Mouse (Mus musculus): ENCODE measurements around the gene Dhdds.
A peak's percentile ranks its signal among the peaks of the same experiment; 100 is the strongest.
"Not testable (repeated sequence)": the region's sequence is repeated elsewhere in the genome, so short reads cannot be mapped to it uniquely, and the experiment has no call there.

The Dhdds gene

DNA sequence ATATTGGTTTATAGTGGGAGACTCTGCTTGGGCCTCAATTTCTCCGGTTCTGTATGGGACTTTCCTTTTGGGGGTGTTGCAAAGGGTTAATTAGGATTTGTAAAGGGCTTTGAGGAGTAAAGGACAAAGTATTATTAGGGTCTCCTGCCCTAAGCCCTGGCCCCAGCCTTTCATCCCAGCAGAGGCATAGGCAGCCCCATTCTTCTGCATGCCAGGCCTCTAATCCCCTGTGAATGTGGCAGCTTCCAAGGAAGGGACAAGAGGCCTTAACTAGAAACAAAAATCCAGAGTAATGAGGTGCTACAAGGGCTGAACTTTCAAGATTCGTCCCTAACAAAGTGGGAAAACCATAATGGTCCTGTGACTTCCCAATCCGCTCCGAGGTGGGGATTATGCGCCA is 2.2 kb upstream of the Dhdds start:
- no peak for DNase-seq

DNA sequence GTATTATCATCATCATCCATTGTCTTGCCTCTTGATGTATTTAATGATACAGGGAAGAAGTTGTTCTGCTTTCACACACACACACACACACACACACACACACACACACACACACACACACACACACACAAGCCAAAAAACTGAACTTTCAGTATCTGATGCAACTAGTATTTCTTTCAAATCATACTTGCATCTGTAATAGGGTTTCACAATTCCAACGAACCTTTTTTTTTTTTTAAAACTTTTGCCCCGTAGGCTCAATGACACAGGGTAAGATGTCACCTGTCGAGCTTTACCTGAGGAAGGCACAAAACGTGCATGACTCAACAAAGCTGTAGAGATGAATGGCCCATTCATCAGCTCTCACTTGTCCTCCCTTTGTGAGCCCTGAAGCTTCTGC is 1.5 kb upstream of the Dhdds start:
- no peak for DNase-seq

DNA sequence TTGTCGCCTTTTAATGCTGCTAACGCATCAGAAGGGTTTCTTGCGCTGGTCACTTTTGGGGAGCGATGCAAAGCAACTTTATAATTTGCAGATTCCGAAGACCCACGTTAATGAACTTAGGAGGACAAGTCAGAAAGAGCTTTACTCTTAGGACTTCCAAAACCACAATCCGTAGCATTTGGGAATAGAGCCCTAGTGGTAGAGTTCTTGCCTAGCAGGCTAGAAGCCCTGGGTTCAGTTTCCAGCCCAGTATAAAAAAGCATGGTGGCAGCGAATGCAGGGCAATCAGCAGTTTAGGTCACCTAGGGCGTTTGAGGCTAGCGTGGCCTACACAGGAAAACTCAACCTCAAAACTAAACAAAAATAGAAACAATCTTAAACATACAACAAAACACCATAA is 992 bp upstream of the Dhdds start:
- no peak for DNase-seq

DNA sequence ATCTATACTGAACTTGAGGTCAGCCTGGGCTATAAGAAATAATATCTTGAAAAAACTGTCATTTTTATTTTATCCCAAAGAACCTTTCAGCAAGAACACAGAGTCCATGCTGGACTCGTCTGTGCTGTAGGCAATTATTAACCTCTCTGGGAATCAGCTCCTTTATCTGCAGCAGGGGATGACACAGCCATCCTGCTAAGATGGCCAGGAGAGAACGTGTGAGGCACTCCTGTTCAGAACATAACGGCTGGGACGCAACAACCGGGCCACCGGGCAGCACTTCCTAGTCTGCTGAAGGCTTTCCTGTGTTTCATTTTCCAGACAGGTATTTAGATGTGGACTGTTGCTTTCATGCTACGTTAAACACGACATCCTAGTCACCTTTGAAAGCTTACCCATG is 6.0 kb downstream of the Dhdds start:
- no peak for DNase-seq

DNA sequence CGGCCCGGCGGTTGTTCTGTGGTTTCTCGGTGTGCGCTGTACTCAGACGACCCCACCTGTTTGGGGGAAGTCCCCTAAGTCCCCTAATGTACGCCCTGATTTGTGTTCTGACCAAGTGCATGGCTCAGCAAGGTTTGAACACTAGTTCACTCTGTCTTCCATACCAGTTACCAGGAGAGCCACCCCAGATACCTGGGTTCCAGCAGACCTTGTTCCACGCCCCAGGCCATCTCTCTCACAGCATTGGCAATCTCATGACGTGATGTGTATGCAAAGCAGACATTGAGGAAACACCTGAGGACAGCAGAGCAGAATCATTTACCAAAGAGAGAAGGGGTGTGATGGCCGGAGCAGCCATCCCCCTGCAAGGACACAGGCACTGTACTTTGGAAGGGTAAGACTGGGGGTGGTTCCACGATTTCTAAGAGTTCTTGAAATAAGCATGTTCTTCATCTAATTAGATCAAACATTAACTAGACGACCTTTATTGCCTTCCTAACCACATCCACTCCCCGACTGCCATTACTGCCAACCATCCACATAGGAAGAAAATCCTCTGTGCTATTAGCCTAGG is 9.5 kb downstream of the Dhdds start:
- no peak for DNase-seq

DNA sequence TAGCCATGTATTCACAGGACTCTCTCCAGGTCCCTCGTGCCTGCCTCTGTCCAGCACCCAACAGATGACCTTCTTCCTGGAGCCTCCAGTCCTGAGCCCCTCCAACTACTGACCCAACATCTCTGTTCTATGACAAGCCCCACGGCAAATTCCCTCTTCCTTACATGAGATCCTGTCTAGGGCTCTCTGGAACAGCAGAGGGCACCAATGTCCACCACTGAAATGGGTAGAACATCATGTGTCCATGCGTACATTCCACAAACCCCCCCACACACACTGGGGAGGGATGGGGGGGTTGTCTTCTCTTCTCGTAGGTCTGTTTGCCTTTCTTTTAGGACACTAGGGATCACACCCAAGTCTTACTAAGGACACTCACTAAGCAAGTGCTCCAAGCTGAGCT is 10.7 kb downstream of the Dhdds start:
- no peak for DNase-seq

DNA sequence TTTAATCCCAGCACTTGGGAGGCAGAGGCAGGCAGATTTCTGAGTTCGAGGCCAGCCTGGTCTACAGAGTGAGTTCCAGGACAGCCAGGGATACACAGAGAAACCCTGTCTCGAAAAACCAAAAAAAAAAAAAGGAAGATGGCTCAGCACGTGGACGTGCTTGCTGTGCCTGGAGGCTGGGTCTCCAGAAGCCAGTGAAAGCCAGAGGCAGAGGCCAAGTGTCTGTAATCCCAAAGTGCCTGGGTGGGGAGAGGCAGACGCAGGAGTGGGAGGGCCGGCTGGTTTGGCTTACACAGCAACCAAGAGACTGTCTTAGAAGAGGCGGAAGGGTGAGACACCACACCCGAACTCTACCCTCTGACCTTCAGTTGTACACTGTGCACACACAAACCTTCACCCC is 12.4 kb downstream of the Dhdds start:
- not testable (repeated sequence) for DNase-seq

DNA sequence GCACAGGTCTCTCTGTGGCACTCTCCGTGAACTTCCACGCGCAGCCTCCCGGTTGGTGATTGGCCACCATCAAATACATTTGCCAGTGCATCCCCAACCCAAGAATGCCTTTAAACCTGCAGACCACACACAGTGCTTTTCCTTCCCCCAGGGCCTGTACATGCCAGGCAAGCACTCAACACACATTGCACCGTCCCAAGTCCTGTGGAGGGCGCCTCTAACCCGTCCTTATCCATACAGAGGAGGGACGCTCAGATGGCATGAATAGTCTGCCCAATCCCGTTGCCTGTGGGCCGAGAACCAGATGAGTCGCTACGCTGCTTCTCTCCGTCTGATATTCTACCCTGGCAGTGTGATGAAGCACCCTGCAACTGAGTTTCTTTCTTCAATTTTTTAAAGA is 17.8 kb downstream of the Dhdds start:
- DNase-seq = no peak

DNA sequence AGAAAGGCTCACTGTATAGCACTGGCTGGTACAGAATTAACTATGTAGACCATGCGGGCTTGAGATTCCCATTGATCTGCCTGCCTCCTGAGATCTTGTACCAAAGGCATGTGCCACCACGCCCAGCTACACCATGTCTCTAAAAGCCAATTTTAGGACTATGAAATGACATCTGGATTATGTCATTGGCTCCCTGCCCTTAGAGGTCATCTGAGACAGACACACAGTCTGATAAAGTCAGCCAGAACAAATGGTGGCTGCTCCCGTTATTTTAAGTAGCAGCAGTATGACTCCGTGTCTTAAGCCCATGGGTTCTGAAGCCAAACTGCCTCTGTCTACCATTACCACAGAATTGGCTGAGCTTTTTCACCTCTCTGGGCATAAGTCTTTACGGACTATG is 20.2 kb downstream of the Dhdds start:
- no peak for DNase-seq

DNA sequence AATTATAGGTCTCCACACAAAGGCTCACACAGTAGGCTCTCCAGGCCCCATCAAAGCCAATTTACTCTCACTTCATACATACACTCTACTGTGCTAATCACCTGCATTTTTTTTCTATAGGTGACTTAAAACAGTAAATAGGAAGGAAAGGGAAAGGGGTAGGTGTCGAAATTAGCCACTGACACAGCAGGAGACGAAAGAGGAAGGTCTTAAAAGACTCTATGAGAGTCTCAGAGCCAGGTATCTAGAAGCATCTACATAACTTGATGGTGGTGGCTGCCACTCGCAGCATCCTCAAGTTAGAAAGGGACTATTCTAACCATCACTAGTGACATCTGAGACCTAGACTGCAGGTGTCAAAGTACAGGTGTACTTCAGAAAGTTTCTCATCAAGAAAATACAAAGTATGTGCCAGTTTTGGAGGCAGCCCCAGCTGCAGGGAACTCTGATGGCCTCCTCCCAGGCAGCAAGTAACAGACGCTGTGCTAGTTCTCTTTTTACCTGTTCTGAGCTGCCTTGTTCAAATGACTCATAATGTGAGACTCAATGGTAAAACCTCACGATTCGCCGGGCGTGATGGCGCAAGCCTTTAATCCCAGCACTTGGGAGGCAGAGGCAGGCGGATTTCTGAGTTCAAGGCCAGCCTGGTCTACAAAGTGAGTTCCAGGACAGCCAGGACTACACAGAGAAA is 22.6 kb downstream of the Dhdds start:
- DNase-seq = no peak

DNA sequence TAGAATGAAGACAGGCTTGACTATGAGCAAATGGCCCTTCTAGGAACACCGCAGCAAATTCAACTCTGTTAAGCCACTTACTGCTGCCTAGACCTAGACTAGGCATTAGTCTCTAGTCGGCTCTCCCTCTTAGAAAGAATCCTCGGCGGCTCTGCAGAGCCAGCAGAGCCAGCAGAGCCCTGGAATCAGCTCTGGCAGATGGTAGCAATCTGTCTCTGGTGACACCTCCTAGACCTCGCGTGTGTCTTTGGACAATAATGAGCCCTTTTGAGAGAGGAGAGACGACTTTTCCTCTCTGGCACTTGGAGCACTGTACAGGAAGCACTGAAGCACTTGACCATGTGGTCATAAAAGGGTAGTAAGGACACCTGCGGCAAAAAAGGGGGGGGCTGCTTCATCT is 29.0 kb downstream of the Dhdds start:
- DNase-seq = no peak

DNA sequence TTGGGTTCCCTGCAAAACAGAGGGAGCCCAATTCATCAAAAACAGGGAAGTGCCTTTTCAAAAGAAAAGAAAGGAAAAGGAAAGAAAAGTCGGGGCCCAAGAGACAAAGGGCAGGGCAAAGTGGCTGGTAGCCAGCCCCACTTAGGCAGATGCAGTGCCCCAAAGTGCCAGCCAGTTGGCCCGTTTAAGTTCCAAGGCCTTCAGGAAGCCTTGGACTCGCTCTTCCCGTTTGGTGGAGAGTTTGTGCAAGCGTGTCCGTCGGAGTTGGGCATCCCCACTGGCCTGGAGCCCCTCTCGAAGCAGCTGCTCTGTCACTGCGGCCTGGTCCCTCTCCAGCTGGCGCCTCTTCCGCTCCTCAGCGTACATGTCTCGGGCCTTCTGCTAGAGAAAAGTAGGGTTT is 29.8 kb downstream of the Dhdds start:
- DNase-seq = no peak

DNA sequence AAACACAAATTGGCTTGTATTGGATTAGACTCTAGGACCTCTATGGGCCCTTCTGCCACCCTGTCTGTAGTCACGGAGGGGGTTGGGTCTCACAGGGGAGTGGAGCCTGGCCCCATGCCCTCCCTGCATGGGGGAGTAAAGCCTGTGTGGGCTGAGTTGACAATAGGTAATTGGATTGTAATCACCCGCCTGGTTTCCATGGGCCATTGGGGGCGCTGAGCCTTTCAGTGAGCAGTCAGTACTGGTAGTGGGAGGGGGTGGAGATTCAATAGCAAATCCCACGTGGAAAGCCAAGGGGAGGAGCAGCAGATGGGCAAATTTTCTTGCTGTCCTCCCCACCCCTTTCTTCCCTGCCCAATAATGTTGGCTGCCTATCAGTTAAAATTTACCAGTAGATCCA is 30.5 kb downstream of the Dhdds start:
- DNase-seq = no peak

DNA sequence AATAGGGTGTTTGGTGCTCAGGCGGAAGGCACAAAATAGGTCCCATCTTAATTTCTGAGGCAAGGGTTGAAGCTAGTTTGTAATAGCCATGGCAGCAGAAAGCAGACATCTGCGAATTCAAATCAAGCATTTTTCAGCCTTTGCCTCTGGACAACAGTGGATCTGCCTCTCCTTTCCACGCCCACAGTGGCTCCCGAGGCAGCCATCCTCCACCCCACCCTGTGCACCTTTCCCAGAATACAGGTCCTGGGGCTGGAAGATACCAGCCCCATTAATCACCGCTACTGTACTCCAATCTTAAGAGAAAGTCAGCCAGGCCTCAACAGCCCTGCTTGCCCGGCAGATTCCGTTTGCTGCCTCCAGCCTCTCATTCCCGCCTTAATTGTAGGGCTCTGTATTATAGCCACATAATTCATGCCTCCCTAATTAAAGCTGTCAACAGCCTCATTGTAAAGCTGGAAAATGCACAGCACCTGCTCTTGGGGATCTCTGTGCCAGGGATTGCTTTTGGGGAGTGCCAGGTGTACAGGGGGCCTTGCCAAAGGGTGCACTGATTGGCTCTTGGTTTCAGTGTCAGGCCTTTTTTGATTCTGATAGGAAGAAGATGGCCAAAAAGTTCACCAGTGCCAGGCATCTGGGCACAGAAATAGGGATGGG is 31.5 kb downstream of the Dhdds start:
- DNase-seq = no peak

DNA sequence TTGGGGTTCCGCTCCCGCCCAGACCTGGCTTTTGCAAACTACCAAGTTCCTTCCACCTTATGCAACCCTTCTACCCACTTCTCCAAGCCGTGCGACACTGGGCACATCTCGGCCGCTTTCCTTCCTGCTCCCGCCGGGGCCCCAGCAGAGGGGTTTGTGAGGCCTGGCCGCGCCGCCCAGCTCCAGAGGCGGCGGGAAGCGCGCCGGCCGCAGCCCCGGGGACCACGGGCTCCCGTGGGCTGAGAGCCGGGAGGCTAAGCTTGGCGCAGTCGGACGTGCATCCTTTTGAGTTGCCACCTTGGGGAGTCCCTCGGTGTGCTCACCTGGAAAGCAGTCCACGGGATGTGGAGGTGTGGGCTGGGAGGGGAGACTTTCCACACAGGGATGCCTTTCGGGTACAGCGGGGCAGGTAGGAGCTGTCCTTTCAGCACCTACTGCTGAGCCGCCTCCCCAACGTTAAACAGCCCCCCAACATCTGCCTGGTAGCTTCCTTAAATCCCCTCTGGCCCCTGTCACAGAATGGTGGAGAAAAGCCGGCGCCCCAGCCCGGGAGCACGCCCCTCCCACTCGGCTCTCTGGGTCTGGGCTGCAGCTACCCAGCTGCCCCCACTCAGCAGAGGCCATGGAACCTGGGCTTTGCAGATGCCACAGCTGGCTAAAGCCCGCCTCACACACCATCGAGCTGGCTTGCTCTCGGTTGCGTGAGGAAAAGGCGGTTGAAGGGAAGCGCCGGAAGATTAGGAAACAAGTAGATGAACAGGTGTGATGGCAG is 32.4 kb downstream of the Dhdds start, which contains the start of gene Hmgn2:
Hmgn2 (minus strand) TSS at position 501 of the 772 bp plus-strand sequence.
- DNase-seq = peak; percentile 46

DNA sequence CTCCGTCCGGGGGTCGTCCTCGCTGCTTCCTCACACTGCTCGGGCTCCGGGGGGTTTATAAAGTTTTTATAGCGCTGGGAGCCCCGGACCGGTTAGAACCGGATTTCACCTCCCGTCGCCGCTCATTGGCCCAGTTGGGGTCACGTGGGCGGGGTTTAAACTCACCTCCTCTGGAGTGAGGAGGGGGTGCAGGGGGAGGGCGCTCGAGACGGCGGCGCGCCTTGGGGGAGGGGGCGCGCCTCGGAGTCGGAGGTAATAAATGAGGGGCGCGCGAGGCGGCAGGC is 32.9 kb downstream of the Dhdds start:
- peak; percentile 89 for DNase-seq

DNA sequence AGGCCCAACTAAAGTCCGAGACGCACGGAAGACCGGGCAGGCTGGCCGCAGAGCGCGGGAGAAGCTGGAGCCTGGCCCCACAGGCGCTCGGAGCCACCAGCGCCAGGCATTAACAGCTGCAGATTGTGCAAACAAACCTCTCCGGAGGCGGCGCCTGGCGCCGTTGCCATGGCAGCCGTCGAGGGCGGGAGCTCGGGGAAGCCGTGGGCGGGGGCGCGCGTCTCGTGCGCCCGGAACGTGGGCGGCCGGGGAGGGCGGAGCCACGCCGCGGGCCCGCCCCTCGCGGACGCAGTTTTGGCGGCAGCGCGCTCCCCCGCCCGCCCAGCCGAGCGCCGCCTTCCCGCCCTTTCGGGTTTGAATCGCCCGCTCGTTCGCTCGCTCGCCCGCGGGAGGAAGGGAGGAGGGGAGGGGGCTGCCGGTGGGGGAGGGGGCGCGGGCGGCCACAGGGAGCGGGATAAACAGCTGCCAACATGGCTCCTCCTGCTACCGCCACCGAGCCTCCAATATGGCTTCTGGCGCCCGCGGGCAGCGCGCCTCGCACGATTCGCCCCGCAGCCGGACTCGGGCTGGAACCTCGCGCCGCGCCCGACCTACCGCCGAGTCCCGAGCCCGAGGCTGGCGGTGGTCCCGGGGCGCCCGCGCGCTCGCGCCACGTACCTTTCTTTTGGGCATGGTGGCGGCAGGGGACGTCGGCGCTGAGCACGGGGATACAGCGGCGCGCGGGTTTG is 33.4 kb downstream of the Dhdds start:
- peak; percentile 98 for DNase-seq

DNA sequence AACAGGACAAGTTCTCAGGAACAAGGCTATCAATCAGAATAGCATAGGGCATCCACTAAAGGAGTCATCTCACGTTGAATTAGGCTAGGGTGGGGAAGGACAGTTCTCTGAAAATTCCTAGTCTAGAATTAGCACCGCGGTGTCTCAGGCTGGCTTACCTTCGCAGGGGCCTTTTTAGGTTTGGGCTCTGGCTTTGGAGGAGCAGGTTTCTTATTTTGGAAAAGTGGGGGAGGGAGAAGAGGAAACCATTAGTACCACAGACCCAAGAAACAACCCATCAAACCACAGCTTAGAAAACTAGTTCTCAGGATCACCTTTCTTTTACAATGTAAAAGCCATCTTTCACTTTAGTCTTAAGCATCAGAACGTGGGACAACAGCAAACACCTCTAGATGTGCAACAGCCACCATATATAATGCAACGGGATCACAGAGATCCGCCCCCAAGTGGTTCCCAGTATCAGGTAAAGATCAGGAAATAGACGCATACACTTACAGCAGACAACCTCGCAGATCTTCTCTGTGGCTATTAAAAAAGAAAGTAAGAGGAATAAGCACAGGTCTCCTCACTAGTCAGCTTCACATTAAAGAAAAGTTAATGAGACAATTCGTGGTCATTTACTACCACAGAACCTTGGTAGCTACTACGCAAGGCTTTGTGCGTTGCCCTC is 34.3 kb downstream of the Dhdds start:
- no peak for DNase-seq

DNA sequence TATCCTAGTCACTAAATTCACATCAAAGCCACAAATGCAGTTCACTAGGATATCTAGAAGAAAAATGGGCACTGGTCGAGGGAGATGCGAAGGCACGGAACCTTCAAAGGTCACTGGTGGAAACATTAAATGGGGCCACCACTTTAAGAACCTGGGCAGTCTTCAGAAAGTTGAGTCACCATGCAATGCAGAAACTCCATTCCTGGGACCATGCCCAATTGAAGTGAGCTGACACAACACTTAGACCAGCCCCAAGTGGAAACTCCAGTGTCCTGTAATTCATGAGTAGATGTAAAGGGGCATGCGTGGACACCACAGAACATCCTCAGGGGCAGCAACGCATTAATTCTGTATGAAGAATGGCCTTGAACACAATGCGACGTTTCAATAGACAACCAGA is 38.2 kb downstream of the Dhdds start:
- no peak for DNase-seq

DNA sequence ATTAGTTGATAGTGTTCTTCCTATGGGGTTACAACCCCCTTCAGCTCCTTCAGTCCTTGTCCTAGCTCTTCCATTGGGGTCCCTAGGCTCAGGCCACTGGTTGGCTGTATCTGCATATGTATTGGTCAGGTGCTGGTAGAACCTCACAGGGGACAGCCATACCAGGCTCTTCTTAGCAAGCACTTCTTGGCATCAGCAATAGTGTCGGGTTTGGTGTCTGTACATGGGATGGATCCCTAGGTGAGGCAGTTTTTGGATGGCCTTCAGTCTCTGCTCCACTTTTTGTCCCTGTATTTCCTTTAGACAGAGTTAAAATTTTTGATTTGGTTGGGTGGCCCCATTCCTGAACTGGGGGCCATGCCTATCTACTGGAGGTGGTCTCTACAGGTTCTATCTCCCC is 41.8 kb downstream of the Dhdds start:
- no peak for DNase-seq

DNA sequence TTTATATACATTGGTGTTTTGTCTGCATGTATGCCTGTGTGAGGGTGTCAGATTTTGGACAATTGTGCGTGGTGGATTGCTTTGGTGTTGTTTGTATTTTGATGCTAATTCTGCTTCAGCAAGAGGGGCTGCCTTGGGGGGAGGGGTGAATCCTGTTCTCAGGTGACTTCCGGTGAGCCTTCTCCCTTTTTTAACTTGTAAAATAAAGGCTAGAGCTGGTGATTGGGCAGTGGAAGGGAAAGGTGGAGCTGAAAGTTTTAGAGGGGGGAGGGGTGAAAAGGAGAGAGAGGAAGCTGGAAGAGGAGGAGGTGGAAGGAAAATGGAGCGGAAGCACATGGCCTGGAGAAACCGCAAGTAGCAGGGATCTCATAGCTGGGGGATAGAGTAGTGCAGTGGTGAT is 44.4 kb downstream of the Dhdds start:
- no peak for DNase-seq

DNA sequence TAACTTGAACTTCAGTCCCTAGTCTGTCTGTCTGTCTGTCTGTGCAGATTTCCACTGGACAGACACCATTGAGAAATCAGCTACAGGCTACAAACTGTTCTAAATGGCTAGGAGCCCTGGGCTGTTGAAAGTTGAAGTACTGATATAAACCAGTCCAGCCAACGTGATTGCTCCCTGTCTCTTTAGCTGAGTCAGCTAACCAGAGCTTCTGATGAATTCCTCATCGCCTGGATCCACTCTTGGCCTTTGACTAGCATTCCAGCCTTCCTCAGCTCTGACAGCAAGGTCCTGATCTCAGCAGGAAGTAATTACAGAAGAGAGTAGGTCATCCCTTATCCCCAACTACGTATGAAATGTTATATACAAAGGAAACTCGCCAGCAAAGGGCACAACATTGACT is 54.0 kb downstream of the Dhdds start:
- no peak for DNase-seq

DNA sequence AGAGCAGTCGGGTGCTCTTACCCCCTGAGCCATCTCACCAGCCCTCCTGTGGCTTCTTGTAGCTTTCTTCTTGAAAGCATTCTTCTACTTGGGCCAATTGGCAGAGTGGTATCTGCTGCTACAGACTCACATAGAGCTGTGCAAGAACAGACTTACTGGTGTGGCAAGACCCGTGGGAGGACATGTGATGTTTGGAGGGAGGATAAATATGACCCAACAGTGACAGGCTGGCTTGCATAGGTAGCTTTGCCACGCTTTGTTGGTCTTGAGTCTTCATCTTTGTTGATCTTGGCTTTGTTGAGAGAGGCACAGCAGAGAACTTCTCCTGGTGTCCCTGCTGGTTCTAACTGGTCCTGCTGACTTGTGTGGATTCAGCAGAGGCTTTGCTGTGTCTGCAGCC is 56.9 kb downstream of the Dhdds start:
- DNase-seq = no peak
